Mouse (Mus musculus) forebrain, embryonic 14.5 days (tissue): ENCODE data around the gene Exoc4. TPM values are rescaled to one million over a fixed set of nuclear protein-coding genes. Genes with fewer than 3 reads are reported as not detected.

ENCODE experiments used
- ATAC-seq: fragments of 200-750 bp; cut with Nextera tagmentation; 2 replicates; pipeline ENCODE4 v1.8.0; 2017; ENCODE audit warnings: mild to moderate bottlenecking, moderate library complexity
- DNase-seq: peaks from one replicate; pipeline ENCODE4 v3.0.0-alpha.2; 2015; ENCODE audit warnings: low spot score
- H3K27ac ChIP-seq: fragments of 300-500 bp; sonication (generic); 2 replicates; pipeline ENCODE4 v1.5.1; 2014; ENCODE audit warnings: low read depth, mild to moderate bottlenecking, control low read depth, low read length, moderate library complexity
- H3K27me3 ChIP-seq: fragments of 300-500 bp; sonication (generic); replicated peaks from 2 replicates; pipeline ENCODE4 v1.6.1; 2014; ENCODE audit warnings: low read length, control low read depth, mixed read lengths; ENCODE audit not compliant: control insufficient read depth, insufficient read depth
- H3K36me3 ChIP-seq: fragments of 300-500 bp; sonication (generic); 2 replicates; pipeline ENCODE4 v1.6.1; 2014; ENCODE audit warnings: low read length, control low read depth; ENCODE audit not compliant: control insufficient read depth, insufficient read depth
- H3K4me1 ChIP-seq: fragments of 300-500 bp; sonication (generic); 2 replicates; pipeline ENCODE4 v1.6.1; 2014; ENCODE audit warnings: antibody characterized with exemption, low read length, control low read depth; ENCODE audit not compliant: control insufficient read depth, insufficient read depth
- H3K4me2 ChIP-seq: fragments of 300-500 bp; sonication (generic); 2 replicates; pipeline ENCODE4 v1.6.1; 2014; ENCODE audit warnings: mild to moderate bottlenecking, control low read depth, low read length
- H3K4me3 ChIP-seq: fragments of 300-500 bp; sonication (generic); 2 replicates; pipeline ENCODE4 v1.5.1; 2014; ENCODE audit warnings: low read depth, low read length, control low read depth
- H3K9ac ChIP-seq: fragments of 300-500 bp; sonication (generic); 2 replicates; pipeline ENCODE4 v1.6.1; 2014; ENCODE audit warnings: mild to moderate bottlenecking, low read length, control low read depth, moderate library complexity
- H3K9me3 ChIP-seq: fragments of 300-500 bp; sonication (generic); replicated peaks from 2 replicates; pipeline ENCODE4 v1.6.1; 2016; ENCODE audit warnings: low read length, control low read depth, mixed read lengths; ENCODE audit not compliant: control insufficient read depth
- WGBS: fragments of 180-500 bp; shearing (Covaris S2); extraction: QIAGEN DNeasy Blood & Tissue Kit; methylation state at CpG from one replicate; pipeline ENCODE4 v1.1.7; 2014; 5-methylcytosine and 5-hydroxymethylcytosine counted together
- polyA plus RNA-seq: library from polyadenylated mRNA; unstranded; fragments of >200 nt; fragmentation: Nextera tagmentation; extraction: Ambion mirVana; gene quantifications from 2 replicates; pipeline ENCODE4 v1.2.1, GENCODE M21; 2014

Gene Exoc4
- polyA plus RNA-seq, 1 experiment from 2014 or later, result 35.8 TPM

DNA sequence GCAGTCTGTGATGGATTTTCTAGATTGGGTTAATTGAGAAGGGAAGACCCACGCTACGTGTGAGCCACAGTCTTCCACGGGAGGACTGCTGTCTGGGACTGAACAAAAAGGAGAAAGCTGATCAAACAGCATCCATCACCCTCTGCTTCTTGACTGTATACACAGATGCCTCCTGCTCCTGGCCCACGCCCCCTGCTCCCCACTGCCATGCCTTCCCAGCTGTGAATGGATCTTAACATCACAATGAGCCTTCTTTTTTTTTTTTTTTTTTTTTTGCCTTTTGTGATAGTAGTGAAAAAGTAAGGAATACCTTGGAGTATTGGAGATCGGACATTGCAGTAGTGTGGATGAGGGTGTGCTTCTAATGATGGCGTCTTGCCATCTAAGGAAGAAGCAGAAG is 745.0 kb downstream of the Exoc4 start:
- H3K4me2 ChIP-seq, result no peak overlapping the region
- WGBS, result 79% methylated on average over 6 of the region's 6 CpGs
- no peaks in the 10 kb centered on the region for H3K9me3 ChIP-seq
- DNase-seq (no peak), ATAC-seq (no peak)
- no peak overlapping the region for H3K9ac ChIP-seq
- no peak overlapping the region for H3K27ac ChIP-seq
- H3K4me1 ChIP-seq, result 0 out of 2 replicates have a peak, but pooled peaks cover 4% of the 10 kb centered on the region
- H3K36me3 ChIP-seq, result no peaks in the 10 kb centered on the region
- H3K4me3 ChIP-seq, result no peak overlapping the region
- H3K27me3 ChIP-seq, result no peaks in the 10 kb centered on the region

DNA sequence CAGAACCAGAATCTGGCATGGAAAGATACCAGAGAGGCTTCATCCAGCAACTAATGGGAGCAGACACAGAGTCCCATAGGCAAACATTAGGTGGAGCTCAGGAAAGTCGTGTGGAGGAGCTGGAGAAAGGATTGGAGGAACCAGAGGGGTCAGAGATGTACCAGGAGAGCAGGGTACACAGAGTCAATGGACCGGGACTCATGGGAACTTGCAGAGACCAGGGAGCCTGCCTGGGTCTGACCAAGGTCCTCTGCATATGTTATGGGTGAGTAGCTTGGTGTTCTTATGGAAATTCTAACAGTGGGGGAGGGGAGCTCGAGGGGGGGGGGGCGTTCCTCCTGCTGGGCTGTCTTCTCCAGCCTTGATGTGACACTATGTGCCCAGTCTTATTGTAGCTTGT is 749.7 kb downstream of the Exoc4 start:
- Histone ChIP-seq H3K4me1 (no peaks in the 10 kb centered on the region), H3K4me3 (no peak overlapping the region), H3K9me3 (no peaks in the 10 kb centered on the region), H3K36me3 (no peaks in the 10 kb centered on the region), H3K27me3 (no peaks in the 10 kb centered on the region), H3K4me2 (no peak overlapping the region), H3K9ac (no peak overlapping the region), H3K27ac (no peak overlapping the region)
- DNase-seq, result no peak
- ATAC-seq, result no peak
- 59% methylated on average over 4 of the region's 4 CpGs for WGBS

DNA sequence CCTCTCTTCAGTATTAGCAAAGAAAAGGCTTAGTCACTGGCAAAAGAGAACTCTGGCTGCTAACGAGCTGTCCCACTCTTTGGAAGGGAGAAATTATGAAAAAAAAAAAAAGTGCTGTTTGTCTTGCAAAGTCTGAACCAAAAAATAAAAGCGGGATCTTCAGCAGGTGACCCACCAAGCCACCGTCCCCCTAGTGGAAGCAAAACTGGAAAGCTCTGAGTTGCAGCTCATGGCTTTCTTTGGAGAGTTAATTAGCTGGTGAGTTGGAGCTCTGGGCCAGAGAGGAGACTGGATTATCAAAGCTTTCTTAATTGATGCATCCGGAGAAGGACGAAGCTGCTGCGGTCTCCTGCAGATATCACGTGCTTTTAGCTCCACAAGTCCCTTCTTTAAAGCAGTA is 750.6 kb downstream of the Exoc4 start:
- DNase-seq, result no peak
- Histone ChIP-seq H3K4me1 (no peaks in the 10 kb centered on the region), H3K27ac (no peak overlapping the region), H3K9ac (no peak overlapping the region), H3K36me3 (no peaks in the 10 kb centered on the region), H3K4me2 (no peak overlapping the region), H3K27me3 (no peaks in the 10 kb centered on the region), H3K4me3 (no peak overlapping the region), H3K9me3 (no peaks in the 10 kb centered on the region)
- no peak for ATAC-seq
- 5% methylated on average over 7 of the region's 7 CpGs for WGBS

DNA sequence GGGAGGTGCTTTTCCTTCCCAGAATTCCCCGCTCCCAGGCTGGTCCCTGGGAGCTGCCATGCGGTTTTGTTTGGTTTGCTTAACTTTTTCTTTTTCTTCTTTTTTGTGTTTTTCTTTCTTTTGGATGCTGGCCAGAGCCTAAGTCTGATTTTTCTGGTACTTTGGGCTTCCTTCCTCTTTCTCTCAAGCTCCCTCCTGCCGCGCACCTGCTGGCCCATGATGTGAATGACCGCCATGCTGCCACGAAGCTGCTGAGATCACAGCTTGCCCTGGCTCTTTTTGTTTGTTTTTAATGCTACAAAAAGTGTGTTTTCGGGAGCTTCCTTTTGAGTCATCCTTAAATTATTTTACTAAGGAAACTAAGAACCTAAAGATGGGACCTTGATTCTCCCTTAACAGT is 751.8 kb downstream of the Exoc4 start:
- H3K36me3 ChIP-seq, result no peaks in the 10 kb centered on the region
- H3K27ac ChIP-seq, result no peak overlapping the region
- no peaks in the 10 kb centered on the region for H3K4me1 ChIP-seq
- ATAC-seq, result no peak
- no peak overlapping the region for H3K9ac ChIP-seq
- no peaks in the 10 kb centered on the region for H3K27me3 ChIP-seq
- no peak overlapping the region for H3K4me2 ChIP-seq
- 86% methylated on average over 7 of the region's 7 CpGs for WGBS
- H3K4me3 ChIP-seq, result no peak overlapping the region
- no peaks in the 10 kb centered on the region for H3K9me3 ChIP-seq
- DNase-seq, result no peak

DNA sequence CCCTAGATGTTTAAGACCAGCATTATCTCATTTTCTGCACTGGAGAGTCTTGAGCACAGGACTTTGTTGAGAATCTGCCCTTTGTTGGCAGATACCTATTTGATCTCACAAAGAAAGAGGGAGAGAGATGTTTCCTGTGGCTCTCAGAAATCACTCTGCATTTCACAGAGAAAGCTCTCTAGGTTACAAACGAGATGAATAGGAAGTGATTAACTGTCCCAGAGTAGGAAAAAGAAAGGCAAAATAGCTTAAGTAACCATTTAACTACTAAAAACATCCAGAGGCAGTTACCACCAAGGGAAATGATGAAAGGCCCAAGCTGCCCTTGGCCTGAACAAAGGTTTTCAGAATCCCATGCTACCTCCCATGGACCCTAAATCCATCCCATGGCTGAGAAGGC is 754.1 kb downstream of the Exoc4 start:
- ATAC-seq, result no peak
- H3K9ac ChIP-seq, result no peak overlapping the region

DNA sequence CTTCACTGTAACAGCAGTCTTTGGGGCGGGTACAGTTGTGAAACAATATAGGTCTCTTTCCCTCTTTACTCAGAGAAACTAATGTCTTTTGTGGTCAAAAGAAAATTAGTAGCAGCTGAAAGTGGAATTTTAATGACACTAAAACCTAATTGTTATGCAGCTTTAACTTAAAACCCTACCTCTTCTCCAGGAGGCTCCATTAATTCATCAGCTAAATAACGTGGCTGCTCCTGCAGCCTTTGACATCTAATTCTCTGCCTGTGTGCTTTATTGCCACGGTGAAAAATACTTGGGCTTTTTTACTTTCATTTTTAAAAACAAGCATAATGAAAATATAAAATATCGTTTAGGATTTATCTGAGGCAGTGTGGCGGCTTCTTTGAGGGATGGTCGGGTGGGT is 764.6 kb downstream of the Exoc4 start:
- DNase-seq (peak; percentile 41), ATAC-seq (no peak)
- Histone ChIP-seq H3K9ac (no peak overlapping the region), H3K4me1 (no peaks in the 10 kb centered on the region), H3K27me3 (no peaks in the 10 kb centered on the region), H3K4me2 (no peak overlapping the region), H3K4me3 (no peak overlapping the region), H3K36me3 (no peaks in the 10 kb centered on the region), H3K9me3 (no peaks in the 10 kb centered on the region), H3K27ac (peak overlapping the region; percentile 72; the same call in 1 of the 2 replicates)
- 55% methylated on average over 6 of the region's 6 CpGs for WGBS

More for the DNA sequence above, 754.1 kb downstream of the Exoc4 start:
- no peaks in the 10 kb centered on the region for H3K9me3 ChIP-seq
- no peaks in the 10 kb centered on the region for H3K4me1 ChIP-seq
- no peak overlapping the region for H3K27ac ChIP-seq
- H3K4me3 ChIP-seq, result no peak overlapping the region
- no peak for DNase-seq
- WGBS, result 13% methylated on average over 1 of the region's 1 CpGs
- no peaks in the 10 kb centered on the region for H3K27me3 ChIP-seq
- H3K4me2 ChIP-seq, result no peak overlapping the region
- H3K36me3 ChIP-seq, result no peaks in the 10 kb centered on the region

Other genes with a start within 250 kb of the Exoc4 start
- 150 and 154 TPM in 2 replicates for gene Chchd3, start 188.8 kb upstream of the Exoc4 start, polyA plus RNA-seq